In genomic region chr10:105500482-105500881, GRCm38 (mm10) we compare ENCODE assay signal across 8 mouse cellular contexts.
DNase-seq lines count a peak whose midpoint lies in the region.
"Had no signal": no experiment of that assay in that cellular context is flagged by ENCODE, and none has a peak within 500 bp of the region (broad histone marks: within the 10 kb centered on the region; RNA-seq: fewer than 3 reads in every experiment).

No protein-coding gene starts in this region.

- intact Hi-C loops in left cerebral cortex, postnatal 10 days (cut with DNase I): no loop called here

- peak; percentile 1 for DNase-seq in c-Kit-negative CD71-positive TER-119-positive erythroid progenitor cells, embryonic 14.5 days (ENCODE audit: low read depth, low spot score)
- peak; percentile 36 to 70 for DNase-seq in heart, adult 9 months (ENCODE audit: low spot score in 2 of 2)
- peak; percentile 25 for DNase-seq in kidney, postnatal 14 days
- DNase-seq in lung, postnatal 25 days (ENCODE audit: low spot score): peak; percentile 52
- no peak for DNase-seq in c-Kit-positive CD71-positive TER-119-positive erythroid progenitor cells, embryonic 14.5 days (ENCODE audit: low spot score)
- DNase-seq in gastrocnemius, adult 18-20 months (ENCODE audit: low spot score): no peak
- DNase-seq in left cerebral cortex, postnatal 10 days (ENCODE audit: extremely low spot score in 1 of 2, low spot score in 2 of 2): no peak
- DNase-seq: cerebellum, adult 11 months had no signal

Comparison
In these comparisons a context has a peak if more than half of its experiments do, and no peak if none do; other contexts are left out.
1. DNase-seq: peak in c-Kit-negative CD71-positive TER-119-positive erythroid progenitor cells, embryonic 14.5 days (single experiment), heart, adult 9 months (2 of 2), kidney, postnatal 14 days (single experiment) and lung, postnatal 25 days (single experiment); none in c-Kit-positive CD71-positive TER-119-positive erythroid progenitor cells, embryonic 14.5 days (single experiment), gastrocnemius, adult 18-20 months (single experiment) and left cerebral cortex, postnatal 10 days (0 of 2).